Mouse (Mus musculus) layer of hippocampus, postnatal 25 days (tissue): ENCODE data around the gene Cd3eap. TPM values are rescaled to one million over a fixed set of nuclear protein-coding genes. Genes with fewer than 3 reads are reported as not detected.
A peak's percentile ranks its signal among the peaks of the same experiment; 100 is the strongest.

Experiments
- DNase-seq, 2 experiments: peaks; one replicate each; pipeline ENCODE4 v3.0.0; 2022; ENCODE audit warnings: mixed read lengths in 2 of 2, low spot score in 1 of 2; ENCODE audit errors: extremely low spot score in 1 of 2
- total RNA-seq, 2 experiments: library from RNA; stranded (reverse); gene quantifications; 2 replicates each; pipeline ENCODE4 v1.2.3; 2021

Gene Cd3eap
- 10 to 100 TPM; 17.7 to 18.3 TPM for total RNA-seq

- peak; percentile 80 to 87 for DNase-seq
Observed at GRCm38 (mm10) chr7:19359299-19359891, at the start of gene Cd3eap, which contains the start of gene Ppp1r13l. Gene Cd3eap (minus strand): TSS chr7:19359483. Gene Ppp1r13l (plus strand): TSS chr7:19359749.

- DNase-seq, result peak; percentile 89 to 95
Observed at GRCm38 (mm10) chr7:19405417-19405816, 46.1 kb upstream of the Cd3eap start.

DNA sequence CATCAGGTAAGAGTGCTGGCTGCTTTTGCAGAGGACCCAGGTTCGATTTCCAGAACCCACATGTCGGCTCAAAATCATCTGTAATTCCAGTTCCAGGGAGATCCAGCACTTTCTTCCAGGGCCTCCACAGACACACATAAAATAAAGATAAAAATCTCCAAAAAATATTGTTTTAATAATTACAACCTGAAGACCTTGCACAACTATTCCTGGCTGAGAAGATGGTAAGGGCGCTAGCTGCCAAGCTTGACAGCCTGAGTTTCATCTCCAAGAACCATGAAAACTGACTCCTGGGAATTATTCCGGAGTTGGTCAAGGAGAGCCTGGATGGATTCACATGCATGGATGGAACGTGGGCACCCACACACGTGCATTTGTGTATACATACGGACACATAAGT is 45.2 kb upstream of the Cd3eap start, which contains the start of gene Ckm:
Gene Ckm, plus strand, starts transcription at position 301 of the 400 bp plus-strand sequence.
- DNase-seq, result no peak

DNA sequence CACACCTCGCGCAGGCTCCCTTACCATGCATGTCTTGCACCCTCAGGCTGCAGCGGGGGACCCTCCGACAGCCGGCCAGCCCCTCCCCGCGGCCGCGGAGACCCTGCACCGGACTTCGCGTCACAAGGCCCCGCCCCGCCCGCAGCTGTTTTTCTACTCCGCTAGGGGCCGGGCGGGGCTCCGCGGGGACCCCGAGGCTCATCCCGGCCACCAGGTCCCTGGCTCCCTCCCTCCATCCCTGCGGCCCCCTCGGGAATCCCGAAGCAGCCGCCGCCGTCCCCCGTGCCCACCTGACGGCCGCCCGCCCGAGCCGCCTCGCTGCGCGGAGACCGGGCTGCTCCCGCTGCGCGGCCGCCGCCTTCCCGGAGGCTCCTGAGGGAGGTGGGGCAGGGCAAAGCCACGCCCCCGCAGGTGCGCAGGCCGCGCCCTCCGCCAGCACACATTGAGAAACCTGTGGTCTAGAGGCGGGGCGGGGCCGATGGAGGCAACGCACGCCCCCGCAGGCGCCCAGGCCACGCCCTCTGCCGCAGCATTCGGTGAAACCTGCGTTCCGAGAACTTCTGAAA is 44.5 kb upstream of the Cd3eap start, which contains the start of gene Klc3:
Gene Klc3, minus strand, starts transcription at position 374 of the 566 bp plus-strand sequence.
- no peak for DNase-seq

DNA sequence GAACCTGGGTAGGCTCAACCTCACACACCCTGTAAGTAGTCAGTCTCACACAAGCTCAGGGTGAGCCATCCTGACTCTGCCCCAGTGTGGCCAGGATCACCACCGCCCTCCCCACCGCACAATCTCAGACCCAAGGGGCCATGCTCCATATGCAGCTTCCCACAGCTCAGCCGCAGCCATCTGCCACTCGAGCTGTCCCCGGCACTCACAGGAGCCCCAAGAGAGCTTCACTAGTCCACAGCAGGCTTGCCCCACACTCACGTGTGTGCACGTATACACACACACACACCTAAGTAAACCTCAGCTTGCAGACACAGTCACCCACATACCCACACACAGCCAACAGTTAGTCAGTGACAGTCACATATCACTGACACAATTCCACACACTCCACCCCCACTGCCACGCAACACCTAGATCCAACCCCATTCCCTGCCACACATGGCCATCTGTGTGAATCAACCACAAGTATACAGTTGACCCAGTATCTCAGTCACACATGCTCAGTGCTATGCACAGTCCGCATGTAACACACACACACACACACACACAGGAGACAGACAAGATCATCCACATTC is 43.3 kb upstream of the Cd3eap start:
- DNase-seq, result no peak

- DNase-seq, result no peak
Observed at GRCm38 (mm10) chr7:19400946-19401345, 41.7 kb upstream of the Cd3eap start.

GRCm38 (mm10) chr7:19399496-19400280 is 40.4 kb upstream of the Cd3eap start:
- no peak for DNase-seq

GRCm38 (mm10) chr7:19394484-19394883 is 35.2 kb upstream of the Cd3eap start:
- no peak for DNase-seq

DNA sequence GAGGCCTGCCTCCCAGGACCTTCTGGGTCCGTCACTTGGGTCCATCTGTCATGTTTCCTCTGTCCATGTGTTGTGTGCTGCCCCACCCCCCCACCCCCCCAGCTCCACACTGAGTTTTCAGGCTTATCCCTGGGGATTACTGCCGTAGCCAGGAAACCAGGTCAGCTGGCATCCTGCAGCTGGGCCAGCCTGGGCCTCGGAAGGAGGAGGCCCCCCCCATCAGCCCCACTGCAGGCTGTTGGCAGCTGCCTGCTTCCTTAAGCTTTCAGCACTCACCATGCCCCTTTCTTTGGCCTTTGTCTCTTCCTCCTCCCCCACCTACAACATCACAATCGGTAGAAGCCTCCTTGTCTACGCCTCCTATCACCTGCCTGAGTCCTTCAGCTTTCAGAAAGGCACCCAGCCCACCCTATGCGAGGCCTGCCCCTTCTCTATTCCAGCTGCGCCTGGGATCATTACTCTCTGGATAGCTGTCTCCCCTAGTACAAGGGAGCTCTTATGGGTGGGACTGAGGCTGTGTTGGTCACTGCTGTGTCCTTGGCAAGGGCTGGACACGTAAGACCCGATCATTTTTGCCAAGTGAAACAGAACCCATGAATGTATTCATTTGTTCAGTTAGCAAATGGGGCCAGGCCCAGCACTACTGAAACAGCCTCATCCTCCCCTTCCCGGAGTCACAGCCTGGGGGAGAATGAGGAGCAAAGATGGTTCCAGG is 29.6 kb upstream of the Cd3eap start:
- no peak for DNase-seq

DNA sequence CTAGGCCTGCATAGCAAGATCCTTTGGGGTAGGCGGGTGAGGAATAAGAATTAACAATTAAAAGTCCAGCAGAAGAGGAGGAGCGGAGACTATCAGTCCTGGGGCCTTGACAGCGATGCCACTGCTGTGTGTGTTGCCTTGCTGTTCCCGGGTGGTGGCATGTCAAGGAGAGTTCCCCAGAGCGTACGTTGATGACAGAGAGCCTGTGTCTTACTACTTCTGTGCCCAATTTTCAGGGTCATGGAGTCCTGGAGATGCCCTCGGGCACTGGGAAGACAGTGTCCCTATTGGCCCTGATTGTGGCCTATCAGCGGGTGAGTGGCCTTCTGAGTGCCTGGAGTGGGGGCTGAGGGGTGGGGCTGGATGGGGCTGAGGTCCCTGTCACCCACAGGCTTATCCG is 24.4 kb upstream of the Cd3eap start:
- no peak for DNase-seq

GRCm38 (mm10) chr7:19382166-19382541 is 22.9 kb upstream of the Cd3eap start:
- DNase-seq, result peak; percentile 26 to 49

DNA sequence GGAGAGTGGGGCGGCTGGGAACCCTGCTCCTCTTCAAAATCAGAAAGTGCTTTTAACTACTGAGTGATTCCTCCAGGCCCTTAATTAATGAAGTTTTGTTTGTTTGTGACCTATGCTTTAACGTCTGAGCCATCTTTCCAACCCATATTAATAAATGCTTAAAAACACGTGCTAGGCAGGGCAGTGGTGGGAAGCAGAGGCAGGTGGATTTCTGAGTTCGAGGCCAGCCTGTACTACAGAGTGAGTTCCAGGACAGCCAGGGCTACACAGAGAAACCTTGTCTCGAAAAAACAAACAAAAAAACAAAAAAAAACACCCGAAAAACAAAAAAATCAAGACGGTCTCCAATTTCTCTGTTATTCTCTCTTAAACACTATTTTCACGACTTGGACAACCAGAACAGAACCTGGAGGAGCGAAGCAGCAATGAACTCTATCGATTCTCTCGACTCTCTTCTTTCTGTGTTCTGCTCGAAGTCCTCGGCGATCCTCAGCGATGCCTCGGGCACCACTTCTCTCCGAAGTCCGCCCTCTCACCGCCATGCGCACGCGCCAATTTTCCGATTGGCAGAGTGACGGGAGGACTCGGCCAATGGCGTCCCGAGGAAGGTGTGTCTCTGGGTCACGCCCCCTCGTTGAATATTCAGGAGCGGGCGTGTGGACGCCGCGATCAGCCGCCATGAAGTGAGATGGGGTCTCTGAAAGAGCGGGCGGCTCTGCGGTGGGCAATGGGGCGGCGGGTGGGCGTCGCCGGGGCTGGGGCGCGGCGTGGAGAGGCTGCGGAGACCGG is 22.3 kb upstream of the Cd3eap start, which contains the start of gene Ercc2:
Gene Ercc2, plus strand, starts transcription at position 634 of the 789 bp plus-strand sequence.
- peak; percentile 95 to 96 for DNase-seq

- no peak for DNase-seq
Observed at GRCm38 (mm10) chr7:19378049-19378448, 18.8 kb upstream of the Cd3eap start.

DNA sequence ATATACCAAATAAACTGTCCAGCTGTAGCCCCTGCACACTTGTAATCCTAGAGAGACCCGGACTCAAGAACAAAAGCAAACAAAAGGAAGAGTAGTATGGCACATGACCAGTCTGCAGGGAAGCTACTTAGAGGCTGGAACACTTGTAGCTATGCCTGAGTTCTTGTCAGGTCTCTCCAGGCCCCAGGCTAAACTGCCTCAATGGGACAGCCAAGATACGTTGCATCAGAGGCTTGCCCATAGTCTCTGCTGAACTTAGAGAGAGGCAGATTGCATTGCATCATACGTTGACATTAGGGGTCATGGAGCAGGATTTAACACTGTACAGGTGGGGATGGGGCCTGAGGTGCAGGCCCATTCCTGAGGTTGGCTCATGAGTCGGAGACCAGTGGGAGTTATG is 16.7 kb upstream of the Cd3eap start:
- no peak for DNase-seq

DNA sequence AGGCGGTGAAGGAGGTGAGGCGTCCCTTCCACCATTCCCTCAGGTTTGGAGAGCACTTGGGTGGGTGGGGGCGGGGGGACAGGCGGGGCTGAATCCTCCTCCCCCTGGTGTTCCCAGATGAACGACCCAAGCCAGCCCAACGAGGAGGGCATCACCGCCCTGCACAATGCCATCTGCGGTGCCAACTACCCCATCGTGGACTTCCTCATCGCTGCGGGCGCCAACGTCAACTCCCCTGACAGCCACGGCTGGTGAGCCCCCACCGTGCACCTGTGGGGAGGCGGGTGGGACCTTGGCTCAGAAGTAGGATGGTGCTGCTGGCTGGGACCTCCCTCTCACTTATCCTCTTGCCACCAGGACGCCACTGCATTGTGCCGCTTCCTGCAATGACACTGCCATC is 16.1 kb upstream of the Cd3eap start:
- no peak for DNase-seq

DNA sequence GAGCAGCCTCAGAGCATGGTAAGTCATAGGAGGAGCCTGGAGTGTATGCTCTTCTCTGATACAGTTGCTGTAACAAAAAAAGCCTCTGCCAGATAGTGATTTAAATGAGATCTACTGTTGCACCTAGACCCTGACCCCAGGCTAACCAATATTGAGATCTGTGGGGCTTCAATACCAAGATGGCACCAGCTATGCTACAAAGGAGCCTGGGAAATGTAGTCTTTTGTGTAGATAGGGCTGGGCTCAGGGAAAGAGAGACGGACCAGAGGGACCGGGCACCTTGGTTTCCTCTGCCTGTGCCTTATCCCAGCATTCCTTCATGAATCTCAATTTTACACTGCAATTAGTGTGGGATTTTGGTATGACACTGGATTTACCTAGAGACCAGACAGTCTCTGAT is 14.1 kb upstream of the Cd3eap start:
- DNase-seq, result no peak

DNA sequence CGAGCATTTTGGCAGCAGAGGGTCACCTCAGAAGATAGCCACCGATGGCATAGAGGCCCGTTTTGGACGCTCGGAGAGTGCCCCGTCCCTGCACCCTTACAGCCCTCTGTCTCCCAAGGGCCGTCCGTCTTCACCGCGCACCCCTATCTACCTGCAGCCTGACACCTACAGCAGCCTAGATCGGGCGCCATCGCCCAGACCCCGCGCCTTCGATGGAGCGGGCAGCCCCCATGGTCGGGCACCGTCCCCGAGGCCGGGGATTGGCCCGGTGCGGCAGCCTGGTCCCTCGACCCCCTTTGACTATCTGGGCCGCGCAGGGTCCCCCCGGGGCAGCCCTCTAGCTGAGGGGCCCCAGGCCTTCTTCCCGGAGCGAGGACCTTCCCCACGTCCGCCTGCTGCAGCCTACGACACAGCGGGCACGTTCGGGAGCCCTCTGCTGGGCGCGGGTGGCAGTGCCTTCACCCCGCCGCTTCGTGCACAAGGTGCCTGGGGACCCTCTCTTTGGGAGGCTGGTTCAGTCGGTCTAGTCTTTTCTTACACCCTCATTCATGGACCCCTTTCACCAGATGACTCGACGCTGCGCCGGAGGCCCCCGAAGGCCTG is 10.6 kb upstream of the Cd3eap start:
- DNase-seq, result peak; percentile 62 to 79

GRCm38 (mm10) chr7:19368380-19368779 is 9.1 kb upstream of the Cd3eap start:
- DNase-seq, result no peak

GRCm38 (mm10) chr7:19365376-19365775 is 6.1 kb upstream of the Cd3eap start:
- no peak for DNase-seq
